ENCODE assay signal across 8 mouse cellular contexts in the genomic region with DNA sequence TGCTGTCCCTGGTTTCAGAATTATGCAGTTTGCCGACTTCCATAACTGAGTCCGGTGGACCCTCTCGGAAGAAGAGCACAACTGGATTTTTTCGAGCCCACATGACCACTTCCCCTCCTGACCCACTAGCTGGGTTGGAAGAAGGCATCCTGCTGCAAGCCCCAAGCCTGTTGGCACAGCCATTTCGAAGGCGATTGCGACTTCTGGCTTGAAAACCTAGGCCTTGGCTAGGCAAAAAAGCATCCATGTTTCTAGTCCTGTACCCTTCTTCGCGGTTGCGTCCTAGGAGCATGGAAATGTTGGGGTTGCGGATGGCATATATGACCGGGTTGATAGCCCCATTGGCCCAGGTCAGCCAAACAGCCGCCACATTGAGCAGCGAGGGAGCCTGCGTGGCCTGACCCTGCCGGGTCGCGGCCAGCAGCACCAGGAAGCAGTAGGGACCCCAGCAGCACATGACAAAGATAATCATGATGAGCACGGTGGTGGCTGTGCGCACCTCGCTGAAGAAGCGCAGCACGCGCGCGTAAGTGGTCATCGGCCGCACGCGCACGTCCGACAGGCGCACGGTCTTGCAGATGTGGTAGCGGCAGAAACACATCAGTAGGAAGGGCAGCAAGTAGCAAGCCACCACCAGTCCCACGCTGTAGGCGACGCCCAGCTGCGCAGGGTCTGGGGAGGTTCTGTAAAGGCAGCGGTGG. TPM values are rescaled to one million over a fixed set of nuclear protein-coding genes. Genes with fewer than 3 reads are reported as not detected.
DNase-seq lines count a peak whose midpoint lies in the region; ATAC-seq and TF ChIP-seq lines count a peak whose summit lies in the region.

No protein-coding gene starts in this region.

- TF ChIP-seq CTCF in kidney, adult 2 months (conservative IDR thresholded peaks at IDR 0.05; ENCODE audit: insufficient read depth, insufficient read length, low read depth, low read length) = no peak
- no peak for TF ChIP-seq CTCF in brain, embryonic 14.5 days (IDR thresholded peaks at IDR 0.05; ENCODE audit: borderline replicate concordance, extremely low read depth, insufficient read depth, insufficient read length)

- H3K27ac ChIP-seq in kidney, adult 2 months (ENCODE audit: insufficient read depth, low read depth, low read length) = no peak overlapping the region
- H3K27ac ChIP-seq in hindbrain, embryonic 10.5 days = peak overlapping the region; percentile 85

- peaks cover under 1% of the 10 kb centered on the region; the same call in 1 of the 2 replicates for H3K36me3 ChIP-seq in kidney, adult 2 months (ENCODE audit: control insufficient read depth, insufficient read depth, low read length)
- peaks cover 10% of the 10 kb centered on the region for H3K36me3 ChIP-seq in hindbrain, embryonic 10.5 days

- ATAC-seq in megakaryocyte-erythroid progenitor cell, adult 5-6 weeks (replicated peaks; ENCODE audit: low FRiP score, low TSS enrichment, poor library complexity, severe bottlenecking) = peak; percentile 36; the same call in 1 of the 2 replicates

- DNase-seq in kidney, adult 2 months = no peak
- DNase-seq in kidney, postnatal 4 days = no peak
- DNase-seq in brain, embryonic 14.5 days (ENCODE audit: low read depth) = peak; percentile 44
- DNase-seq in hindbrain, embryonic 10.5 days (ENCODE audit: low spot score) = no peak
- no peak for DNase-seq in cerebellum, adult 9-10 months
- DNase-seq in kidney, adult 11 months = no peak
- DNase-seq in adipocyte (ENCODE audit: low spot score) = no peak

- no peak for TF ChIP-seq POLR2A in kidney, adult 2 months (IDR thresholded peaks at IDR 0.05; ENCODE audit: low read depth, low read length)
- no peak for TF ChIP-seq POLR2A in brain, embryonic 14.5 days (IDR thresholded peaks at IDR 0.05; ENCODE audit: borderline replicate concordance, extremely low read depth, insufficient read depth, insufficient read length, poor library complexity, severe bottlenecking)

- peak overlapping the region; percentile 51 for H3K4me3 ChIP-seq in kidney, adult 2 months (ENCODE audit: insufficient read depth, low read depth, low read length)
- H3K4me3 ChIP-seq in hindbrain, embryonic 10.5 days = peak overlapping the region; percentile 71

- WGBS in kidney, adult 2 months = 20% methylated on average over 40 of the region's 40 CpGs
- 4% methylated on average over 40 of the region's 40 CpGs for WGBS in hindbrain, embryonic 10.5 days

- no peaks in the 10 kb centered on the region for H3K27me3 ChIP-seq in kidney, adult 2 months (replicated peaks; ENCODE audit: control insufficient read depth, insufficient read depth, low read length)
- peaks cover 48% of the 10 kb centered on the region for H3K27me3 ChIP-seq in hindbrain, embryonic 10.5 days (ENCODE audit: insufficient read depth, poor library complexity, severe bottlenecking)

- H3K9me3 ChIP-seq in hindbrain, embryonic 10.5 days = 0 out of 2 replicates have a peak, but pooled peaks cover 4% of the 10 kb centered on the region

- 0 out of 2 replicates have a peak, but pooled peaks cover 3% of the 10 kb centered on the region for H3K4me1 ChIP-seq in kidney, adult 2 months (ENCODE audit: control insufficient read depth, insufficient read depth, low read length)
- peaks cover 19% of the 10 kb centered on the region for H3K4me1 ChIP-seq in hindbrain, embryonic 10.5 days (replicated peaks)

RNA-seq across cellular contexts. Expression of a gene that starts 1.1 kb away (rescaled TPM):
- polyA plus RNA-seq in kidney, adult 2 months (2012; rRNA removed) = 3.0 and 5.5 TPM in 2 replicates
- 8.7 and 8.9 TPM in 2 replicates for polyA plus RNA-seq in brain, embryonic 14.5 days (2012; rRNA removed)
- 0.56 and 0.69 TPM in 2 replicates for polyA plus RNA-seq in hindbrain, embryonic 10.5 days (2016; fragmentation: Nextera tagmentation; extraction: Ambion mirVana)
- total RNA-seq in megakaryocyte-erythroid progenitor cell, adult 5-6 weeks (2014; fragmentation: Nextera tagmentation) = not detected in 2 replicates
- total RNA-seq in megakaryocyte-erythroid progenitor cell, adult 5-6 weeks (2017) = not detected in 2 replicates

RNA-seq across cellular contexts. Expression of a gene that starts 15.5 kb away (rescaled TPM):
- 35.4 and 49.9 TPM in 2 replicates for polyA plus RNA-seq in kidney, adult 2 months (2012; rRNA removed)
- polyA plus RNA-seq in brain, embryonic 14.5 days (2012; rRNA removed) = 12.7 and 19.7 TPM in 2 replicates
- polyA plus RNA-seq in hindbrain, embryonic 10.5 days (2016; fragmentation: Nextera tagmentation; extraction: Ambion mirVana) = 9.2 and 9.9 TPM in 2 replicates
- total RNA-seq in megakaryocyte-erythroid progenitor cell, adult 5-6 weeks (2014; fragmentation: Nextera tagmentation) = not detected in 2 replicates
- total RNA-seq in megakaryocyte-erythroid progenitor cell, adult 5-6 weeks (2017) = 0.80 TPM in 1 of 2 replicates, not detected in the other

RNA-seq across cellular contexts. Expression of a gene that starts 15.6 kb away (rescaled TPM):
- 104 and 114 TPM in 2 replicates for polyA plus RNA-seq in kidney, adult 2 months (2012; rRNA removed)
- polyA plus RNA-seq in brain, embryonic 14.5 days (2012; rRNA removed) = 102 and 133 TPM in 2 replicates
- polyA plus RNA-seq in hindbrain, embryonic 10.5 days (2016; fragmentation: Nextera tagmentation; extraction: Ambion mirVana) = 85.1 and 95.7 TPM in 2 replicates
- 21.2 and 25.1 TPM in 2 replicates for total RNA-seq in megakaryocyte-erythroid progenitor cell, adult 5-6 weeks (2014; fragmentation: Nextera tagmentation)
- total RNA-seq in megakaryocyte-erythroid progenitor cell, adult 5-6 weeks (2017) = 10.9 and 18.4 TPM in 2 replicates
